Mouse (Mus musculus) kidney, adult 10 weeks (tissue): ENCODE results near the gene Bcl2l11. TPM values are rescaled to one million over a fixed set of nuclear protein-coding genes. Genes with fewer than 3 reads are reported as not detected.

ENCODE experiments used
- polyA plus RNA-seq: library from polyadenylated mRNA; stranded (reverse); fragments of 350-450 nt; fragmentation: Illumina TruSeq; extraction: RNeasy Lipid Tissue Mini Kit (QIAGEN cat#74804); gene quantifications from one replicate; pipeline ENCODE4 v1.2.3, GENCODE M21; 2014; ENCODE audit warnings: low read depth, low replicate concordance

The Bcl2l11 gene
- polyA plus RNA-seq, result 9.1 TPM

DNA sequence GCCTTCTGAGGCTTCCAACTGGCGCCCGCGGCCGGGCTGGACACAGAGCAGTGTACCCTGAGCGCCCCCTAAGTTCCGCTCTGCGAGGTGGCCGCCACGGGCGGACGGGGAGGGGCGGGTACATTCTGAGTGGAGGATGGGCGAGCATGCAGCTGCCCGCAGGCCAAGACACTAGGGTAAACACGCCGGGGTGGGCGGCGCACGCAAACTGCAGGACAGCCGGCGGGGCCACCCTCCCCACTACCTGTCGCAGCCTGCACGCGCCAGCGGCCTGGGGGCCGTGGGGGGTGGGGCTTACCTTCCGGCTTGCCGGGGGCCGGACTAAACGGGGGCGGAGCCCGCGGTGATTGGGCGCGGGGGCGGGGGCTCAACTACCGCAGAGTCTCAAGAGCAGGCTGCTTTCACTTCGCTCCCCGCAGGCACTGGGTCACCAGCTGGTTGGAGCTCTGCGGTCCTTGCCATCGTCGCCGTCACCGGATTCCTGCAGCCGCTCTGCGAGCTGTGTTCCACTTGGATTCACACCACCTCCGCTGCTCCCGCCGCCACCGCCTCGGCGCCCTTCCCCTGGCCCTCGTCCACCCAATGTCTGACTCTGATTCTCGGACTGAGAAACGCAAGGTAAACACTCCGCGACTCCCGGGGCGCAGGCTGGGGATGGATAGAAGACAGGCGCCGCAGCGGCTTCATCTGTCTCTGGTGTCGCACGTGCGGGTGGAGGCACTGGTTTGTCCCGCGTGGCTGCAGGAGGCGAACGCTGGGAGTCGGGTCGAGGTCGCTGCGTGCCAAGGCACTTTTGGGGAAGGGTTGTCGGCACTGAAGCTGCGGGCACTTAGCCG is at the start of gene Bcl2l11:
Gene Bcl2l11, plus strand, starts transcription at position 404 of the 836 bp plus-strand sequence.

